Mouse (Mus musculus): Measurements from ENCODE around the gene Slco2b1. TPM values are rescaled to one million over a fixed set of nuclear protein-coding genes. Genes with fewer than 3 reads are reported as not detected.
"Not testable (repeated sequence)": the region's sequence is repeated elsewhere in the genome, so short reads cannot be mapped to it uniquely, and the experiment has no call there.

Gene Slco2b1
- polyA plus RNA-seq, 1 experiment from 2014 or later, result 0.77 TPM

GRCm38 (mm10) chr7:99707038-99707595 lies 4.0 kb downstream of the Slco2b1 start:
- Histone ChIP-seq H3K9ac (no peak overlapping the region), H3K27ac (ENCODE audit: poor library complexity, severe bottlenecking) (no peak overlapping the region), H3K4me2 (no peak overlapping the region), H3K36me3 (no peaks in the 10 kb centered on the region), H3K4me3 (no peak overlapping the region), H3K9me3 (replicated peaks) (no peaks in the 10 kb centered on the region), H3K4me1 (replicated peaks) (peaks cover 21% of the 10 kb centered on the region), H3K27me3 (replicated peaks) (peaks cover 40% of the 10 kb centered on the region)
- ATAC-seq (ENCODE audit: insufficient number of reproducible peaks, low FRiP score), result 0 out of 2 replicates have a peak, but pooled peaks have one; percentile 29
- WGBS, result 34% methylated on average over 4 of the region's 4 CpGs

GRCm38 (mm10) chr7:99706341-99707037 lies 4.7 kb downstream of the Slco2b1 start:
- ATAC-seq (ENCODE audit: insufficient number of reproducible peaks, low FRiP score), result no peak
- no peaks in the 10 kb centered on the region for H3K9me3 ChIP-seq (replicated peaks)
- no peak overlapping the region for H3K4me3 ChIP-seq
- H3K4me1 ChIP-seq (replicated peaks), result peaks cover 24% of the 10 kb centered on the region
- no peak overlapping the region for H3K27ac ChIP-seq (ENCODE audit: poor library complexity, severe bottlenecking)
- WGBS, result 39% methylated on average over 4 of the region's 4 CpGs
- H3K36me3 ChIP-seq, result no peaks in the 10 kb centered on the region
- peaks cover 40% of the 10 kb centered on the region for H3K27me3 ChIP-seq (replicated peaks)
- no peak overlapping the region; the same call in 1 of the 2 replicates for H3K9ac ChIP-seq
- no peak overlapping the region for H3K4me2 ChIP-seq

GRCm38 (mm10) chr7:99704736-99705519 lies 6.2 kb downstream of the Slco2b1 start:
- no peak overlapping the region for H3K27ac ChIP-seq (ENCODE audit: poor library complexity, severe bottlenecking)
- no peak overlapping the region for H3K9ac ChIP-seq
- H3K4me2 ChIP-seq, result no peak overlapping the region
- ATAC-seq (ENCODE audit: insufficient number of reproducible peaks, low FRiP score), result no peak
- peaks cover 39% of the 10 kb centered on the region for H3K27me3 ChIP-seq (replicated peaks)
- no peaks in the 10 kb centered on the region for H3K36me3 ChIP-seq
- H3K9me3 ChIP-seq (replicated peaks), result no peaks in the 10 kb centered on the region
- H3K4me3 ChIP-seq, result no peak overlapping the region
- 78% methylated on average over 3 of the region's 3 CpGs for WGBS
- peaks cover 24% of the 10 kb centered on the region for H3K4me1 ChIP-seq (replicated peaks)

GRCm38 (mm10) chr7:99702201-99702600 lies 8.9 kb downstream of the Slco2b1 start:
- Histone ChIP-seq H3K9ac (no peak overlapping the region), H3K4me1 (replicated peaks) (peaks cover 24% of the 10 kb centered on the region), H3K4me3 (no peak overlapping the region), H3K27me3 (replicated peaks) (peaks cover 16% of the 10 kb centered on the region; the same call in 1 of the 2 replicates), H3K27ac (ENCODE audit: poor library complexity, severe bottlenecking) (no peak overlapping the region), H3K9me3 (replicated peaks) (no peaks in the 10 kb centered on the region), H3K4me2 (no peak overlapping the region), H3K36me3 (no peaks in the 10 kb centered on the region)
- WGBS, result 27% methylated on average over 6 of the region's 6 CpGs
- no peak for ATAC-seq (ENCODE audit: insufficient number of reproducible peaks, low FRiP score)

- no peak for ATAC-seq (ENCODE audit: insufficient number of reproducible peaks, low FRiP score)
- H3K9ac ChIP-seq, result no peak overlapping the region
- H3K36me3 ChIP-seq, result no peaks in the 10 kb centered on the region
- no peaks in the 10 kb centered on the region for H3K9me3 ChIP-seq (replicated peaks)
- no peak overlapping the region for H3K27ac ChIP-seq (ENCODE audit: poor library complexity, severe bottlenecking)
- H3K4me3 ChIP-seq, result no peak overlapping the region
- peaks cover 14% of the 10 kb centered on the region; the same call in 1 of the 2 replicates for H3K27me3 ChIP-seq (replicated peaks)
- H3K4me2 ChIP-seq, result no peak overlapping the region
- WGBS, result 77% methylated on average over 4 of the region's 4 CpGs
- peaks cover 14% of the 10 kb centered on the region; the same call in 1 of the 2 replicates for H3K4me1 ChIP-seq (replicated peaks)
These were observed 10.5 kb downstream of the Slco2b1 start for GRCm38 (mm10) chr7:99700641-99701040.

- H3K36me3 ChIP-seq, result no peaks in the 10 kb centered on the region
- no peaks in the 10 kb centered on the region for H3K9me3 ChIP-seq (replicated peaks)
- peaks cover 8% of the 10 kb centered on the region; the same call in 1 of the 2 replicates for H3K27me3 ChIP-seq (replicated peaks)
- no peak overlapping the region for H3K4me2 ChIP-seq
- 66% methylated on average over 3 of the region's 3 CpGs for WGBS
- H3K27ac ChIP-seq (ENCODE audit: poor library complexity, severe bottlenecking), result no peak overlapping the region
- H3K4me3 ChIP-seq, result no peak overlapping the region
- no peak overlapping the region for H3K9ac ChIP-seq
- ATAC-seq (ENCODE audit: insufficient number of reproducible peaks, low FRiP score), result no peak
- H3K4me1 ChIP-seq (replicated peaks), result peaks cover 14% of the 10 kb centered on the region; the same call in 1 of the 2 replicates
These were observed 11.4 kb downstream of the Slco2b1 start for GRCm38 (mm10) chr7:99699709-99700151.

GRCm38 (mm10) chr7:99699106-99699505 lies 12.0 kb downstream of the Slco2b1 start:
- no peak for ATAC-seq (ENCODE audit: insufficient number of reproducible peaks, low FRiP score)
- 53% methylated on average over 3 of the region's 3 CpGs for WGBS
- no peak overlapping the region for H3K9ac ChIP-seq
- no peak overlapping the region for H3K4me3 ChIP-seq
- H3K27ac ChIP-seq (ENCODE audit: poor library complexity, severe bottlenecking), result no peak overlapping the region
- 0 out of 2 replicates have a peak, but pooled peaks cover 3% of the 10 kb centered on the region for H3K27me3 ChIP-seq (replicated peaks)
- no peak overlapping the region for H3K4me2 ChIP-seq
- H3K9me3 ChIP-seq (replicated peaks), result no peaks in the 10 kb centered on the region
- H3K4me1 ChIP-seq (replicated peaks), result peaks cover 14% of the 10 kb centered on the region; the same call in 1 of the 2 replicates
- no peaks in the 10 kb centered on the region for H3K36me3 ChIP-seq

GRCm38 (mm10) chr7:99698576-99698975 lies 12.6 kb downstream of the Slco2b1 start:
- Histone ChIP-seq H3K27me3 (replicated peaks) (0 out of 2 replicates have a peak, but pooled peaks cover 3% of the 10 kb centered on the region), H3K9ac (no peak overlapping the region), H3K4me2 (no peak overlapping the region), H3K27ac (ENCODE audit: poor library complexity, severe bottlenecking) (no peak overlapping the region), H3K4me3 (no peak overlapping the region), H3K36me3 (no peaks in the 10 kb centered on the region), H3K4me1 (replicated peaks) (peaks cover 14% of the 10 kb centered on the region; the same call in 1 of the 2 replicates), H3K9me3 (replicated peaks) (no peaks in the 10 kb centered on the region)
- no peak for ATAC-seq (ENCODE audit: insufficient number of reproducible peaks, low FRiP score)
- WGBS, result 79% methylated on average over 3 of the region's 3 CpGs

GRCm38 (mm10) chr7:99695471-99696057 lies 15.6 kb downstream of the Slco2b1 start:
- no peak for ATAC-seq (ENCODE audit: insufficient number of reproducible peaks, low FRiP score)
- Histone ChIP-seq H3K4me2 (no peak overlapping the region), H3K9ac (no peak overlapping the region), H3K9me3 (replicated peaks) (no peaks in the 10 kb centered on the region), H3K36me3 (no peaks in the 10 kb centered on the region), H3K27ac (ENCODE audit: poor library complexity, severe bottlenecking) (no peak overlapping the region), H3K4me1 (replicated peaks) (0 out of 2 replicates have a peak, but pooled peaks cover 7% of the 10 kb centered on the region), H3K4me3 (no peak overlapping the region), H3K27me3 (replicated peaks) (no peaks in the 10 kb centered on the region)
- 84% methylated on average over 8 of the region's 8 CpGs for WGBS

- not testable (repeated sequence) for H3K36me3 ChIP-seq; ATAC-seq (ENCODE audit: insufficient number of reproducible peaks, low FRiP score); H3K27ac ChIP-seq (ENCODE audit: poor library complexity, severe bottlenecking); H3K27me3 ChIP-seq (replicated peaks); H3K4me2 ChIP-seq; H3K9ac ChIP-seq; H3K9me3 ChIP-seq (replicated peaks); H3K4me3 ChIP-seq
- 69% methylated on average over 5 of the region's 5 CpGs for WGBS
- peaks cover 12% of the 10 kb centered on the region; the same call in 1 of the 2 replicates for H3K4me1 ChIP-seq (replicated peaks)
These were observed 16.7 kb downstream of the Slco2b1 start for GRCm38 (mm10) chr7:99694424-99694823.
